Mouse (Mus musculus) heart, postnatal 0 days (tissue): ENCODE measurements around the gene Kctd10.

Experiments
- CTCF ChIP-seq: IDR thresholded peaks from 2 replicates; pipeline ENCODE4 v1.5.1; 2016; ENCODE audit warnings: antibody characterized with exemption, control low read depth, low read depth
- EP300 ChIP-seq: IDR thresholded peaks from 2 replicates; pipeline ENCODE4 v1.6.1; 2016; ENCODE audit warnings: antibody characterized with exemption, low read depth

DNA sequence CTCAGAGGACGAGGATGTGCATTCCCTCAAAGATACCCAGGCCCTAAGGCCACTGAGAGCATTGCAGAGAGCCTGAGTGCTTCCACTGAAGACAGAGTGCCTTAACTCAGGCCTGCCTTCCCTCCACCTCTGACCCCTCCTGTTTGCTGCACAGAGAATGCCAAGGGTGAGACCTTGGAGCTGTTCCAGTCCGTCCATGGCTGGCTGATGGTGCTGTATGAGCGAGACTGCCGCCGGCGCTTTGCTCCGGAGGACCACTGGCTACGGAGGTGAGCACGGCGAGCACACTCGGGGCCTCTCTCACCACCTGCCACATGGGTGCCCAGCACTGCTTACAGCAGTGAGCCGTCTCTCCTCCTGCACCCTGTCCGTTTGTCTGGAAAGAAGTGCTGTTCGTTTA lies 26.3 kb upstream of the Kctd10 start:
- no peak for TF ChIP-seq CTCF
- no peak for TF ChIP-seq EP300
